Mouse (Mus musculus) intestine, embryonic 16.5 days (tissue): ENCODE measurements around the gene Cnih3. TPM values are rescaled to one million over a fixed set of nuclear protein-coding genes. Genes with fewer than 3 reads are reported as not detected.

Source experiments
- polyA plus RNA-seq: library from polyadenylated mRNA; unstranded; fragments of >200 nt; fragmentation: Nextera tagmentation; extraction: Ambion mirVana; gene quantifications from 2 replicates; pipeline ENCODE4 v1.2.1, GENCODE M21; 2015

The Cnih3 gene
- polyA plus RNA-seq, 1 experiment from 2014 or later, result 0.13 TPM

Other genes with a start within 250 kb of the Cnih3 start
- gene Nvl, start 208.4 kb upstream of the Cnih3 start, polyA plus RNA-seq, result 18.5 and 18.9 TPM in 2 replicates
- gene Cnih4, start 207.9 kb upstream of the Cnih3 start, polyA plus RNA-seq, result 136 and 142 TPM in 2 replicates
- gene Wdr26, start 140.6 kb upstream of the Cnih3 start, polyA plus RNA-seq, result 22.4 and 25.5 TPM in 2 replicates
- gene Ccdc121, start 158.8 kb downstream of the Cnih3 start, polyA plus RNA-seq, result not detected in 2 replicates
- 1.1 and 1.2 TPM in 2 replicates for gene Dnah14, start 223.9 kb downstream of the Cnih3 start, polyA plus RNA-seq